Mouse (Mus musculus): ENCODE measurements around the gene Rhog.

DNA sequence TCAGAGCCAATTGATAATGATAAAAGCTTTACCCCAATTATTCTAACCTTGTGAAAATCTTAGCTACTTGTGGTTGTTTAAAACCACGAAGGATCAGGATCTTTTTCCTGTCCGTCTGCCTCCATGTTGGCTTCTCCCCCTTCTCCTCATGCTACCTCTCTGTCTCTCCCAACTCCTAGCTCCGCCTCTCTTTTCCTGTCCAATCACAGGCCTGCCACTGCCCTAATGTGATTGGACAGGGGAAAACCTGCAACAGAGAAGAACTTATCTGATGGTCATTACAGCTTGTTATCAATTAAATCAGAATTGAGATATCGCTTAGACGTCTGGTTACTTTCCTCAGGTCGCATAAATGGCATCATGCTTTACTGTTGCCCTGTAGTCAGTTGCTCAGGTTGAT lies 33.6 kb upstream of the Rhog start:
- TF ChIP-seq POLR2A (IDR thresholded peaks at IDR 0.05; ENCODE audit: borderline replicate concordance, control insufficient read depth, low read depth, low read length) (no peak), CTCF (IDR thresholded peaks at IDR 0.05; ENCODE audit: control insufficient read depth, insufficient read depth, low read length) (no peak)
